Mouse (Mus musculus) splenic B cell, adult 2 months (primary cell): Measurements from ENCODE around the gene Mta1.
A peak's percentile ranks its signal among the peaks of the same experiment; 100 is the strongest.

Experiments used
- DNase-seq: peaks from one replicate; pipeline ENCODE4 v3.0.0-alpha.2; 2011; ENCODE audit warnings: low read depth, low spot score
- H3K27me3 ChIP-seq: 2 replicates; pipeline ENCODE4 v1.6.1; 2012; ENCODE audit warnings: mild to moderate bottlenecking, low read length, moderate library complexity, mixed read lengths; ENCODE audit not compliant: control insufficient read depth, poor library complexity, insufficient read depth, severe bottlenecking
- H3K36me3 ChIP-seq: 2 replicates; pipeline ENCODE4 v1.6.1; 2012; ENCODE audit warnings: mild to moderate bottlenecking, low read length, moderate library complexity, mixed read lengths; ENCODE audit not compliant: control insufficient read depth, poor library complexity, insufficient read depth, severe bottlenecking

Mta1 gene

GRCm38 (mm10) chr12:113135401-113135800, 37.3 kb downstream of the Mta1 start:
- Histone ChIP-seq H3K36me3 (peaks cover 4% of the 10 kb centered on the region), H3K27me3 (no peaks in the 10 kb centered on the region)
- DNase-seq: no peak

DNA sequence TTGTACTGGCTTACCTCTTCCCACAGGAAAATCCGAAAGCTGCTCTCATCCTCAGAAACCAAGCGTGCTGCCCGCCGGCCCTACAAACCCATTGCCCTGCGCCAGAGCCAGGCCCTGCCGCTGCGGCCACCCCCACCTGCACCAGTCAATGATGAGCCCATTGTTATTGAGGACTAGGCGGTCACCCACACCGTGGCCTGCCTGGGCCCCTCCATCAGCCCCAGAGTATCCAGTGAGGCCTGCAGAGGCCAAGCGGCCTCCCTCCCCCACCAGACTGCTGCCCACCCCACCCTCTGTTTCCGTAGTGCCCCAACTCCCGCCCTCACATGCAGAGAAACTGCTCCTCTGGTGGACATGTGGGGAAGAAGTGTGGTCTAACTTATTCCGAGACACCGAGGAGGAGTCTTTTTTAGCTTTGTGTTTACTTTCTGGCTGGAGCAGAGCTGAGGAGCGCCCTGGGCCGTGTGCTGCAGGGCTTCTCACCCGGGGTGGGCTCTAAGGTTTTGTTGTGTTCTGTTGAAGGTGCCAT, 38.5 kb downstream of the Mta1 start:
- no peak for DNase-seq
- Histone ChIP-seq H3K36me3 (peaks cover 4% of the 10 kb centered on the region; the same call in 1 of the 2 replicates), H3K27me3 (no peaks in the 10 kb centered on the region)

DNA sequence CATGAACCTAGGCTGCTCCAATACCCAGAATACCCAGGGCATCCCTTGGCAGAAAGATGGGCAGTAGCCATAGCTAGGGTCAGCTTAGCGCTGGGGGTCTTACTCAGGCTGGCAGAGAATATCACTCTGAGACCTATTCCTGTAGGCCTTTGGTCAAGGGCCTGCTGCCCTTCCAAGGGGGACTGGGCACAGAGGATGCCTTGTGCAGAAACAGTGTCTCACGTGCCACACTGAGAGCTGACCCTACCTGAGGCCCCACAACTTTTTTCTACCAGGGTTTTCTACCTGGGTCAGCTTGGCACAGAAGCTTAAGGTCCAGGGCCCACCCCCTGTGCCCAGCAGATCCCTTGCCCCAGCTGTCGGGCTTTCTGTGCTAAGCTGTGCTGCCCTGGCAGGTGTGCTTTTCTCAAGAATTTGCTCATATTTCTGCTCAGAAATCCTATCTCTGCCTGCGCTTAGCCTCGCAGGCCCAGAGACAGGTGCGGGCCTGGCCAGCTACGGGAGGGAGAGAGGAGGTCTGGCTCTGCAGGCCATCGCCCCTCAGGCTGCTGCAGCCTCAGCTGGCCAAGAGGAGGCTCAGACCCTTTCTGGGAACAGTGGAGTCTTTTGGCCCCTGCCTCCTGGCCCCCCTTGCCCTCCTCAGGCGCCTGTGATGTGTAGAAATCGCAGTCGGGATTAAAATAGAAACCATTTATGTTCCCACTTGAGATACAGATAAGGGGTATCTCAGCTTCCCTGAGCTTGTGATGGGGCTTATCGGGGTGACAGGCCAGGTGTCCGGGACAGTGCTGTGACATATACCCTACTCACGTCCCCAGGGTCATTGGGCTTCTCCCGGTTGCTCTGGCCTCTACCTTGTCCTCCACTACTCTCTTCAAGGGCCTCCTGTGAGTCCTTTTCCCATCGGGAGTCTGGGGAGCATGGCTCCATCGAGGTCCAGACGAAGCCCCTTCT, 39.5 kb downstream of the Mta1 start:
- Histone ChIP-seq H3K36me3 (peaks cover 4% of the 10 kb centered on the region; the same call in 1 of the 2 replicates), H3K27me3 (no peaks in the 10 kb centered on the region)
- no peak for DNase-seq

DNA sequence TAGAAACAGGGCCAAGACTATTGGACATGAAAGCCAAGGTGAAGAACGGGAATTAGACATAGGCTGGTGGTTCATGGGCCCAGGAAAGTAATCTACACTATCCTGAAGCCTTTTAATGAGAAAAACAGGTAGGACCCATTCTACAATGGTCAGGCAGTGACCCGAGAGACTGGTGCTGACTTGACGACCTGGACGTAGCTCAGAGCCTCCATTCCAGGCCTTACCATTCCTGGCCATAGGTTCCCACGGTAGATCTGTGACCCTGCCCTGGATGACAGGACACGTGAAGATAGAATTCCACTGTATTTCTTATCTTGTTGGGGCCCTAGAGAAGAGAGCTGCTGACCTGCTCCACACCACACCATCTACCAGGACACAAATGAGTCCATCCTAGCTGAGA, 40.2 kb downstream of the Mta1 start:
- DNase-seq: no peak
- H3K27me3 ChIP-seq: no peaks in the 10 kb centered on the region
- H3K36me3 ChIP-seq: peaks cover 4% of the 10 kb centered on the region; the same call in 1 of the 2 replicates

DNA sequence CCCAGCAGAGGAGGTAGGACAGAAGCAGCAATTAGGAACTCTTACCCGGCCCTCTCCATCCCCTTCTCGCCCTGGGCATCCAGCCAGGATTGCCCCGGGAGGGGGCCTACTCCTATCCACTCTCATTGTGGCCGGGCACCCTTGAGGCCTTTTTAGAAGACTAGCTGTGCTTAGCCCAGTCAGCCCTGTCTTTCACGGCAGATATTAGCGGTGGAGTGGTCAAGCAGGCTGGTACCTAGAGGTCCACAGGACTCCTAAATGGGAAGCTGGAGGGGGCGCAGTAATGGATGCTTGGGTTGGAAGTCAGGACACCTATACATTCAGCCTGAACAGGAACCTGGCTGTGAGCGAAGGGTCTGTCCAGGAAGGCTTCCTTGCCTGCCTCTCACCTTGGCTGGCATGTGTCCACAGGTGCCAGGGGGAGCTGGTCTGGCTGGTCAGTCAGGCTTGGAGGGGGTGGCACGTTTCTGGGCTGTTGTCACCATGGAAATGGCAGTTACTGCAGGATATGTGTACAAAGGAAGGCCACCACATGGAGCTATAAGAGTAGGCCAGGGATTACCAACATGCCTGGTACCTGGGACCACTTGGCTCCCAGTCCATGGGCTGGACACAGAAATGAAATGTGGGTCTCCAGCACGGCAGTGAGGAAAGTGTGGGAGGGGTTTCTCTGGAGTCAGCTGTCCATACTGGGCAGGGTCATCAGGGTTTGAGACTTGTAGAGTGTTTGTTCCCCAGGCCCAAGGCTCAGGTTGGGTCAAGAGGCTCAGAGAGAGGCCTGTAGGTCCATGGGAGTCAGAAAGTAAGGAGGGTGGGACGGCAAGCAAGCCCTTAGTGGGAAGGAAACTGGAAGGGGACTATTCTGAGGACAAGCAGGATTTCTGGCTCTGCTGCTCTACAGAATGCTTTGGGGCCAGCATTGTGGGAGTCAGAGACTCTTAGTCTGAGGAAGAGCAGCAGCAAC, 41.1 kb downstream of the Mta1 start:
- no peak for DNase-seq
- no peaks in the 10 kb centered on the region for H3K27me3 ChIP-seq
- peaks cover 4% of the 10 kb centered on the region; the same call in 1 of the 2 replicates for H3K36me3 ChIP-seq

DNA sequence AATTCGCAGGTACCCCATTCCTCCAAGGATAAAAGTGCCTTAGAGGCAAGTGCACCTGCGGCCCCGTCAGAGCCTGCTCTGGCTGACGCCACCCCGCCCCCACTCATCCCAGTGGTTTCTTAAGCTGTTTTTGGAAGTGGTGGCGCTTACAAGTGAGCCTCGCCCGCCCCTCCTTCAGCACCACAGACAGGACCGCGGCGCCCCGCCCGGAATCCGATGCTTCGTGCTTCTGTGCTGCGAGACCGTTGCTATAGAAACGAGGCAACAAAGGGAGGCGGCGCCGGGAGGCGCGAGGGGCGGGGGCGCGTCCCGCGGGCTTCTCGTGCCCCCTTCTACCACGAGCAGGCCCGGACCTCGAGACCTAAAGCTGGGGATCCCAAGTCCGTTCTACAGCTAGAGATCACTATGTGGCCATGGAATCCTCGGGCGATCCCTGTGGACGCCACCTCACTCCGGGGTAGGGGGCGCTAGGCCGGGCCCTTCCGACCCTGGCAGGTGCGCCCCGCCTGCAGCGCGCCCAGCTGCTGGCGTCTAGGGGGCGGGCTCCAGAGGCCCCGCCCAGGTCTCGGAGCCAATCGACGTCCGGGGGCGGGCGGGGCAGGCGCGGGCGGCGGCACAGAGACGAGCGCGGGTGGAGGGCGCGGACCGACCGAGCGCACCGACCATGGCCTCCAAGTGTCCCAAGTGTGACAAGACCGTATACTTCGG, 42.0 kb downstream of the Mta1 start, which contains the start of gene Crip2:
Crip2 (plus strand) TSS at position 329 of the 708 bp plus-strand sequence.
- Histone ChIP-seq H3K36me3 (peaks cover 3% of the 10 kb centered on the region; the same call in 1 of the 2 replicates), H3K27me3 (no peaks in the 10 kb centered on the region)
- DNase-seq: peak; percentile 91

DNA sequence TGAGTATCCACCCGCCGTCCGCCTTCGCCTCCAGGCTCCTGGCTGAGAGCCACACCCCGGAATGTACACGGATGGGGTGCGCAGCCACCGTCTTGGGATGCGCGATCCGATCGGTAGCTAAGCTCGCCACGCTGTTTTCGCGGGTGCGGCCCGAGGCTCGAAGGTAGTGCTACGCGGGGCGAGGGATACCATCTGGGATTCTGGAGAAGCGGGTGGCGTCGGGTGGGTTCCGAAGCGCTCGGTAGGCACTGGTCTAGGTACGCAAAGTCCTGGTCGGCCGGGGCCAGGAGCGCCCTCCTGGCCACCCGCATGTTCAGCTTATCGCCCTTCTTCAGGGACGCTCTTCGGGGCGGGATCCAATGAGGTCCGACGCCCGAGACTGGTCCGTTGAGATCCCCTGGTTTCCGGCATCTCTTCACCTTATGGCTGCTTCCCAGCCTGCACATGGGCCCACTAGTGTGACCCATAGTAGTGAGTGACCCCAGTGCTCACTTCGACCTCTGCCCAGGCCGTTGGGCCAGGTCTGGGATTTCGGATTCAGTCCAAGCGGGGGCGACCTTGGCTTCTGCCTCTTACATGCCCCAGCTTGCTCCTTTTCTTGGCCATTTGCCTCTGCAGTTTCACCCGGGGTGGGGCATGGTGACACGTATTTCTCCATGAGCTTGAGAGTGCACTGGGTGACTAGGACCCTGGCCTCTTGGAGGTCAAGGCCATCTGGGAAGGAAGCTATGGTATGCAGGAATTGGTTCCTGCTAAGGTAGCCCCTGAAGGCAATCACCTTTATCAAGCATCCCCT, 42.7 kb downstream of the Mta1 start:
- peaks cover 1% of the 10 kb centered on the region; the same call in 1 of the 2 replicates for H3K36me3 ChIP-seq
- DNase-seq: no peak
- H3K27me3 ChIP-seq: no peaks in the 10 kb centered on the region

DNA sequence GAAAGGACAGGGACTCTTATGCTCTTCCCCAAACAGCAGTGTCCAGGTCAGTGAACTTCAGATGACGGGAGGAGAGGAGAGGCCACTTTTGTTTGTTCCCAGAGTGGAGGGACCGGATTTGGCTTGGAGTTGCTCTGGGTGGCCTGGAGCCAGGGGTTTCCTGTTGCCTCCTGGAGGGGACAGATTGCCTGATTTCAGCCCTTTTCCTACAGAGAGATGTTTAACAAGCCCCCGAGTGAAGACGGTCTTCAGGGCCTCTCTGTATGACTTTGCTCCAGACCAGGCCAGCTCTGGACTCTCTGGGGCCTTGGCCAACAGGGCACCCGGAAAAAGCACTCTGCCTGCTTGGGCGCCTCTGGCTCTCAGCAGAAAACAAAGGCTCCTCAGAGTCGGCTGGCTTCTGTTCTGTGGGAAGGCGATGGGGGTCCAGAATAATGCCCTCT, 43.5 kb downstream of the Mta1 start:
- DNase-seq: no peak
- Histone ChIP-seq H3K27me3 (no peaks in the 10 kb centered on the region), H3K36me3 (no peaks in the 10 kb centered on the region; the same call in 1 of the 2 replicates)

DNA sequence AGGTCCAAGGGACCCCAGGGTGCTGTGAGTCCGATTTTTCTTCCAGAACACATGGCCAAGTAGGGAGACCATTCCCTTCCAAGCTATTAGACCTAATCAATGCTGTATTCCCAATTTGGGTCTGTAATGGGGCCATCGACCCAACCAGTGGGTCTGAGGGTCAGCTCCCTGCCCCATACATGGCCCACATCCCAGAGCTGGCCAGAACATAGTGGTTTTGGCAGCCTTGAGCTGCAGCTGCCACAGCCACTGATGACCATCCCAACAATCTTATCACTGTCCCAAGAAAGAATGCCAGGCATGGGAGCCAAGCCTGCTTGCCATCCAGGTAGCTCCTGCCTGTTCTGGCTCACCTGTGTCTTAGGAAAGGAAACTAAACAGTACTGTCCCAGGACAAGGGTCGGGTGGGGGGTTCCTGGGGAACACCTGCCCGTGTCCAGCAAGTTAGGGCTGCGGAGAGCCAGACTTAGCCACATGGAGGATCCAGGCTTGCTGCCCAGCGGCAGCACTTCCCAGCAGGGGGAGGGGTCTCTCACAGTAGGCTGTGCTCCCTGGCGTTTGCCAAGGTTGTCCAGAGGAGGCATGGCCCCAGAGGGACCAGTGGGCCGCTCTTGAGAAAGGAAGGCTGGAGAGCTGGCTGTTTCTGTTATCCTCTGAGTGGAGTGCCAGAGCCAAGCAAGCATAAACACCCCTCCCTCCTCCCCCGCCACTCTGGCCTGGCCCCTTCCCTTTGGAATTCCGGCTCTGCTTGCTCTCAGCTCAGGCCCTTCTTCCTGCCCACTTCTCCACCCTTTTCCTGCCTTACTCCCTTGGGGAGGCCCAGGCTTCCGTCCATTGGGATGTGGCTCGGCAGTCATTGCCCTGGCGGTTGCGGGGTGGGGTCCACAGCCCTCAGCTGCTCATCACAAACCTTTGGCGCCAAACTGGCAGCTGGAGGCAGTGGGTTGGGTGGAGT, 44.2 kb downstream of the Mta1 start:
- no peaks in the 10 kb centered on the region for H3K27me3 ChIP-seq
- DNase-seq: no peak

GRCm38 (mm10) chr12:113143164-113143563, 45.1 kb downstream of the Mta1 start:
- DNase-seq: no peak
- no peaks in the 10 kb centered on the region; the same call in 1 of the 2 replicates for H3K36me3 ChIP-seq
- no peaks in the 10 kb centered on the region for H3K27me3 ChIP-seq

More for the DNA sequence above, 44.2 kb downstream of the Mta1 start:
- no peaks in the 10 kb centered on the region; the same call in 1 of the 2 replicates for H3K36me3 ChIP-seq

GRCm38 (mm10) chr12:113144001-113144756, 46.1 kb downstream of the Mta1 start:
- peak; percentile 70 for DNase-seq
- Histone ChIP-seq H3K36me3 (no peaks in the 10 kb centered on the region; the same call in 1 of the 2 replicates), H3K27me3 (no peaks in the 10 kb centered on the region)

GRCm38 (mm10) chr12:113144886-113145285, 46.8 kb downstream of the Mta1 start:
- H3K36me3 ChIP-seq: no peaks in the 10 kb centered on the region
- no peaks in the 10 kb centered on the region for H3K27me3 ChIP-seq
- DNase-seq: no peak
